Mouse (Mus musculus) limb, embryonic 15.5 days (tissue): ENCODE data around the gene Lrrc25. TPM values are rescaled to one million over a fixed set of nuclear protein-coding genes. Genes with fewer than 3 reads are reported as not detected.

ENCODE experiments used
- polyA plus RNA-seq: library from polyadenylated mRNA; unstranded; fragments of >200 nt; fragmentation: Nextera tagmentation; extraction: Ambion mirVana; gene quantifications from 2 replicates; pipeline ENCODE4 v1.2.1, GENCODE M21; 2015

Lrrc25 gene
- polyA plus RNA-seq, 1 experiment from 2014 or later, result 3.3 TPM

Other genes with a start within 250 kb of the Lrrc25 start
- gene Comp, start 242.6 kb upstream of the Lrrc25 start, polyA plus RNA-seq, result 101 and 104 TPM in 2 replicates
- gene Crtc1, start 176.6 kb upstream of the Lrrc25 start, polyA plus RNA-seq, result 22.2 and 22.4 TPM in 2 replicates
- gene Klhl26, start 139.2 kb upstream of the Lrrc25 start, polyA plus RNA-seq, result 27.9 and 28.2 TPM in 2 replicates
- gene Tmem59l, start 128.8 kb upstream of the Lrrc25 start, polyA plus RNA-seq, result 6.9 and 9.6 TPM in 2 replicates
- 91.2 and 97.7 TPM in 2 replicates for gene Crlf1, start 123.0 kb upstream of the Lrrc25 start, polyA plus RNA-seq
- gene Rex1bd, start 109.4 kb upstream of the Lrrc25 start, polyA plus RNA-seq, result 136 and 149 TPM in 2 replicates
- 859 and 940 TPM in 2 replicates for gene Uba52, start 105.4 kb upstream of the Lrrc25 start, polyA plus RNA-seq
- gene Fkbp8, start 88.4 kb upstream of the Lrrc25 start, polyA plus RNA-seq, result 274 and 278 TPM in 2 replicates
- 53.8 and 55.1 TPM in 2 replicates for gene Kxd1, start 88.2 kb upstream of the Lrrc25 start, polyA plus RNA-seq
- 20.4 and 21.1 TPM in 2 replicates for gene Ell, start 76.7 kb upstream of the Lrrc25 start, polyA plus RNA-seq
- 111 and 123 TPM in 2 replicates for gene Isyna1, start 21.8 kb upstream of the Lrrc25 start, polyA plus RNA-seq
- 119 and 120 TPM in 2 replicates for gene Ssbp4, start 7.3 kb upstream of the Lrrc25 start, polyA plus RNA-seq
- 0.16 and 0.24 TPM in 2 replicates for gene Gdf15, start 16.3 kb downstream of the Lrrc25 start, polyA plus RNA-seq
- 57.5 and 60.7 TPM in 2 replicates for gene Pgpep1, start 44.2 kb downstream of the Lrrc25 start, polyA plus RNA-seq
- 199 and 201 TPM in 2 replicates for gene Lsm4, start 57.1 kb downstream of the Lrrc25 start, polyA plus RNA-seq
- gene Jund, start 82.8 kb downstream of the Lrrc25 start, polyA plus RNA-seq, result 69.8 and 81.5 TPM in 2 replicates
- gene Iqcn, start 87.3 kb downstream of the Lrrc25 start, polyA plus RNA-seq, result 0.04 TPM in 2 replicates
- gene Gm3336, start 102.4 kb downstream of the Lrrc25 start, polyA plus RNA-seq, result not detected in 2 replicates
- gene Pde4c, start 107.6 kb downstream of the Lrrc25 start, polyA plus RNA-seq, result 0.05 and 0.16 TPM in 2 replicates
- 17.1 and 19.4 TPM in 2 replicates for gene Rab3a, start 138.5 kb downstream of the Lrrc25 start, polyA plus RNA-seq
- gene Mpv17l2, start 144.8 kb downstream of the Lrrc25 start, polyA plus RNA-seq, result 41.9 and 46.1 TPM in 2 replicates
- gene Pik3r2, start 160.6 kb downstream of the Lrrc25 start, polyA plus RNA-seq, result 85.8 and 91.4 TPM in 2 replicates
- gene Mast3, start 188.9 kb downstream of the Lrrc25 start, polyA plus RNA-seq, result 13.8 and 14.4 TPM in 2 replicates
- 0.13 and 0.35 TPM in 2 replicates for gene Il12rb1, start 192.3 kb downstream of the Lrrc25 start, polyA plus RNA-seq
- gene Arrdc2, start 223.6 kb downstream of the Lrrc25 start, polyA plus RNA-seq, result 6.7 and 8.8 TPM in 2 replicates
- 2.3 and 3.1 TPM in 2 replicates for gene Kcnn1, start 247.1 kb downstream of the Lrrc25 start, polyA plus RNA-seq